Mouse (Mus musculus) myocyte (in vitro differentiated cells): ENCODE measurements at regions not wholly inside any gene's neighbourhood (a gene's known extent, or its start where the extent isn't known, plus 50 kb on each side); places are given as distances from the start of the nearest gene placed in this dataset.

ENCODE experiments used
- CEBPB ChIP-seq: IDR thresholded peaks from 2 replicates; pipeline ENCODE4 v1.6.1; 2011; ENCODE audit warnings: mild to moderate bottlenecking, moderate library complexity; ENCODE audit not compliant: poor library complexity, insufficient read depth, severe bottlenecking
- MAX ChIP-seq: IDR thresholded peaks from one replicate; pipeline ENCODE4 v1.6.1; 2011; ENCODE audit warnings: low read depth, mild to moderate bottlenecking, control low read depth
- MYOG ChIP-seq, 3 experiments: IDR thresholded peaks; one replicate each; pipeline ENCODE4 v1.6.1; 2011; ENCODE audit warnings: control low read depth in 2 of 3, low read depth in 2 of 3, mild to moderate bottlenecking in 2 of 3; ENCODE audit not compliant: insufficient read length in 2 of 3, control insufficient read depth in 1 of 3, insufficient read depth in 1 of 3
- POLR2A ChIP-seq: IDR thresholded peaks from one replicate; pipeline ENCODE4 v1.6.1; 2011; ENCODE audit warnings: low read depth, mild to moderate bottlenecking, control low read depth, moderate library complexity; ENCODE audit not compliant: insufficient read length
- POLR2AphosphoS2 ChIP-seq: IDR thresholded peaks from one replicate; pipeline ENCODE4 v1.6.1; 2011; ENCODE audit warnings: low read depth, control low read depth; ENCODE audit not compliant: insufficient read length
- REST ChIP-seq: IDR thresholded peaks from one replicate; pipeline ENCODE4 v1.6.1; 2011; ENCODE audit warnings: mild to moderate bottlenecking, control low read depth, moderate library complexity; ENCODE audit not compliant: insufficient read depth, insufficient read length
- SRF ChIP-seq: IDR thresholded peaks from one replicate; pipeline ENCODE4 v1.6.1; 2011; ENCODE audit warnings: low read depth; ENCODE audit not compliant: control insufficient read depth, insufficient read length
- TCF12 ChIP-seq: IDR thresholded peaks from one replicate; pipeline ENCODE4 v1.6.1; 2011; ENCODE audit warnings: mild to moderate bottlenecking, control low read depth; ENCODE audit not compliant: poor library complexity, insufficient read depth, severe bottlenecking
- USF1 ChIP-seq: IDR thresholded peaks from one replicate; pipeline ENCODE4 v1.6.1; 2011; ENCODE audit warnings: low read depth, mild to moderate bottlenecking, control low read depth, moderate library complexity

- no peak for TF ChIP-seq TCF12
- no peak for TF ChIP-seq POLR2A
- TF ChIP-seq CEBPB: no peak
- no peak for TF ChIP-seq MYOG (IDR thresholded peaks at IDR 0.05; ENCODE audit: control insufficient read depth in 1 of 3, insufficient read depth in 1 of 3, insufficient read length in 2 of 3, low read depth in 2 of 3)
- no peak for TF ChIP-seq MAX
- no peak for TF ChIP-seq SRF
- no peak for TF ChIP-seq USF1
- no peak for TF ChIP-seq POLR2AphosphoS2
- TF ChIP-seq REST: no peak
These were observed 90.5 kb upstream of the N4bp1 start for GRCm38 (mm10) chr8:86975546-86975945.
